Mouse (Mus musculus) T-helper 17 cell (primary cell): ENCODE measurements around the gene Slc26a11.

ENCODE experiments used
- in situ Hi-C, 2 experiments: fragments of 300-600 bp; cut with MboI, MseI; formaldehyde crosslinking; loops; 1 replicate in 1 of 2; 2 replicates in 1 of 2; pipeline ENCODE4 v1.15.1; 2025; ENCODE audit warnings: high pct_unique_total_duplicates in 2 of 2

Slc26a11 gene

GRCm38 (mm10) chr11:119359089-119359488 lies 3.7 kb downstream of the Slc26a11 start:
- in situ Hi-C loops: no loop called here

- in situ Hi-C loops: no loop called here
Observed at GRCm38 (mm10) chr11:119362769-119363533, 7.6 kb downstream of the Slc26a11 start.

DNA sequence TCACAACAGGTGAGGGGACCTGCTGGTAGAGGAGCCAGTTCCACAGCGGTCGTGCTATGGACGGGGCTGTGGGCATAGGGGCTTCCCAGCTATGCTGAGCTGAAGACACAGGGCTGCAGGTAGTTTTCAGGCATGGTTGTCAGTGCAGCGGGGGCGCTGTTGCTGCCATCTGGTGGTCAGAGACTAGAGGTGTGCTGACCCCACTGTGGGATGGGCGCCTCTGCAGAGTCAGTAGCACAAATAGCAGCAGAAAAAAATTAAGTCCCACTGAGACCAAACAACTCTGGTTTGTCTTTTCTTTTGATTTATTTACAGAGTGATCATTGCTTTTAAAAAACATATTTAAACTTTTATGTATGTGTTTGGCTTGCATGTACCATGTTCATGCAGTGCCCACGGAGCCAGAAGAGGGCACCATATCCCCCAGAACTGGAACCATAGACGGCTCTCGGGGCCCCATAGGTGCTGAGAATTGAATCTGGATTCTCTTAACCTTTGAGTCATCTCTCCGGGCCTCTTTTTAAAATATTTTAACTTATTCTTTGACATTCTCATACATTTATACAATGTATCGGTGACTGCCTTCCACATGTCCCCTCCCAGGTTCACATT lies 8.3 kb downstream of the Slc26a11 start:
- in situ Hi-C loops: no loop called here

DNA sequence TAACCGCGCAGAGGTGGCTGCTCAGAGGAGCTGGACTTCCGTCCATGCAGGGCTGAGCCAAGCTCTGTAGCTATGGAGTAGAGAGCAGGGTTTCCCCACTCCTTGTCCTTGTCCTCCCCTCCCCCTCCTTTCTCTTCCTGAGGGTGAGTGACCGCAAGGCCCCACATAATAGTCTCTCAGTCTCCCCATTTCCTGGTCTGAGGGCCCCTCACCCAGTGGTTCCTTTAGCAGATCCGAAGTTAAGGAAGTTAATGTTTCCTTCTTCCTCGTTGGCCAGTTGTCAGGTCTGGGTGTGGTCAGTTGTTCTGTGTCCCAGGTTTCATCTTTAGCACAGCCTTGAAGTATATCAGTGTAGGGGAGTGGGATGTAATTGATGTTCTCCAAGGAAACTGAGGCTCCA lies 20.1 kb downstream of the Slc26a11 start:
- in situ Hi-C loops: no loop called here

DNA sequence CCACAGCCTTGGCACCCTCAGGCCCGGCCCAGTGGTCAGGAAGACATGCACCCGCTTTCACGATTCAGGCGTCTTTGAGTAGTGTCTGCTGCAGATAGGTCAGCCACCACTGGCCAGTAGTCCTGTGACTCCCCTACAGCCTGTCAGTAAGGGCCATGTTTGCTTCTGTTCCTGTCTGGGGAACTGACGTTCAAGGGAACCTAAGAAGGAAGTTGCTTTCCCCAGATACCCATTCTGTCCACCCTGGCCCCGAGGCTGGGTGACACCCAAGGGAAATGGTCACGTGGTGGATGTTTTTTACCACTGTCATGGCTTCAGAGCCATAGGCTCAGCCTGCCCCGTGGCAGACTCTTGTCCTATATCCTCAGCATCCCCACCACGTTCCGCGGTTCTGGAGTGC lies 22.0 kb downstream of the Slc26a11 start:
- in situ Hi-C loops: no loop called here

GRCm38 (mm10) chr11:119378551-119378950 lies 23.2 kb downstream of the Slc26a11 start:
- in situ Hi-C loops: no loop called here

- in situ Hi-C loops: no loop called here
Observed at GRCm38 (mm10) chr11:119381631-119382337, 26.4 kb downstream of the Slc26a11 start.

DNA sequence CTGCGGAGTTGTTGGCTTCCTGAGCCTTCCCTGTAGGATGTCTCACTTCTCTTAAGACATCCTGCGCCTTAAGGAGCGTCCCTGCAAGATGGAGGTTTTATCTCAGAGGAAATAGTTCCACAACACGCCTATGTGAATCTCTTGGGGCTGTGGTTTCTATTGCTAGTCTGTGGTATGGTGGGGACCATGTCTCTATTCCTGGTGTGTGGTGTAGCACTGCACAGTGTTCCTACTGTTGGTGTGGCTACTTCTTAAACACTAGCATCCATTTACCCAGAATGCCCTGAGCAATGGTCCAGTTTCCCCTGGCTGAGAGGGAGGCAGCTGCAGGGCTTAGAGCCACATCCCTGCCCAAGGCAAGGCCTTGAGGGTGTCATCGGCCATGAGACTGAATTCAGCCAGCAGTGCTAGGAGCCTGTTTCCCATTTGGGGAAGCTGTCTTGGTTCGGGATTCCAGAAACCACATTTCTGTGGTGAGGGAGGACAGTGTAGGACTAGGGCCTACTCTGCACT lies 27.0 kb downstream of the Slc26a11 start:
- in situ Hi-C loops: no loop called here

DNA sequence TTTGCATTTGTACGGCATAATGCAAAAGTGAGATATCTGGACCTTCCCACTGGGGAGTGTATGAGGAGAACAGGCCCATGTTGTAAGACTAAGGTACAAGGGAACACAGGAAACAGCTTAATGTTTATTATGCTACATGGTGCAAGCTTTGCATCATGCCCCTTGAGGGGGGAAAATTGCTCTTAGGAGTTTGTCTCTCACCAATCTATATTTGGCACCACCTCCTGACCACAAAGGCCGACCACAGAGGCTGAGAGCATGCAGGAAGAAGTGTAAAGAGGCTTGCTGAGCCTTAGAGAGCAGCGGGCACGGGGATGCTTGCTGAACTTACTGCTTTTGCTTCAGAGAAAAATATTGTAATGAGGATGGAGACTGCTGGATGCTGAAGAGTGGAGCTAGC lies 29.5 kb downstream of the Slc26a11 start:
- in situ Hi-C loops: loop anchor here in 1 of 2 experiments (5.0 kb wide), 1 partner anchor 63 kb away; no protein-coding TSS in a partner anchor

DNA sequence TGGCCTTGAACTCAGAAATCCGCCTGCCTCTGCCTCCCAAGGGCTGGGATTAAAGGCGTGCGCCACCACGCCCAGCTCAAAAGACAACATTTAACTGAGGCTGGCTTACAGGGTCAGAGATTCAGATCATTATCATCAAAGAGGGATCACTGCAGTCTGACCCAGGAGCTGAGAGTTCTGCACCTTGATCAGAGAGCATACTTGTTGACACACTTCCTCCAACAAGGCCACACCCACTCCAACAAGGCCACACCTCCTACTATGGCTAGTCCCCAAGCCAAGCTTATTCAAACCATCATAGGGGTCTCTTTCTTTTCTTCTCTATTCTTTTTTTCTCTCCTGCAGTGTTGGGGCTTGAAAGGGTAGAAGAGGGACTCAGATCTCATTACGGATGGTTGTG lies 30.9 kb downstream of the Slc26a11 start:
- in situ Hi-C loops: loop anchor here in 1 of 2 experiments (5.0 kb wide), 1 partner anchor 64 kb away; no protein-coding TSS in a partner anchor

- in situ Hi-C loops: loop anchor here in 1 of 2 experiments (5.0 kb wide), 1 partner anchor 65 kb away; no protein-coding TSS in a partner anchor
Observed at GRCm38 (mm10) chr11:119387273-119387672, 31.9 kb downstream of the Slc26a11 start.

DNA sequence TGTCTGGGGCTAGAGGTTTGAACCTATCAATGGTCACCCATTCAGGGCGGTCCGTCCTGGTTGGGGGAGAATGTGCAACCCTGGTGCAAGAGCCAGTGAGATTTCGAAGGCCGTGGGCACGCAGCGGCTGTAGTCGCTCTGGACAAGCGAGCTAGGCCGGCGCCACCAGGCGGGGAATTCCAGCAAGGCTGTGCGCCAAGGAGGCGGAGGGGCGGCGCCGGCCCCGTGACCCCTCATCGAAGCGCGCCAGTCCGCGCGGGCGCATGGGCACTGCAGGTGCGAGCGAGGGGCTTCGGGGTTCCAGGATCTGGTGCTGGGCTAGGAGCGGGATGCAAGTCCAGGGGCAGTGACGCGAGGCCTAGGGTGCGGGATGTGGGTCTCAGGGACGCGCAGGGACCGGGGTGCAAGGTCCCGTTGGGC lies 34.5 kb downstream of the Slc26a11 start:
- in situ Hi-C loops: loop anchor here in 1 of 2 experiments (5.0 kb wide), 1 partner anchor 68 kb away; no protein-coding TSS in a partner anchor

- in situ Hi-C loops: no loop called here
Observed at GRCm38 (mm10) chr11:119390271-119391231, 35.2 kb downstream of the Slc26a11 start.

DNA sequence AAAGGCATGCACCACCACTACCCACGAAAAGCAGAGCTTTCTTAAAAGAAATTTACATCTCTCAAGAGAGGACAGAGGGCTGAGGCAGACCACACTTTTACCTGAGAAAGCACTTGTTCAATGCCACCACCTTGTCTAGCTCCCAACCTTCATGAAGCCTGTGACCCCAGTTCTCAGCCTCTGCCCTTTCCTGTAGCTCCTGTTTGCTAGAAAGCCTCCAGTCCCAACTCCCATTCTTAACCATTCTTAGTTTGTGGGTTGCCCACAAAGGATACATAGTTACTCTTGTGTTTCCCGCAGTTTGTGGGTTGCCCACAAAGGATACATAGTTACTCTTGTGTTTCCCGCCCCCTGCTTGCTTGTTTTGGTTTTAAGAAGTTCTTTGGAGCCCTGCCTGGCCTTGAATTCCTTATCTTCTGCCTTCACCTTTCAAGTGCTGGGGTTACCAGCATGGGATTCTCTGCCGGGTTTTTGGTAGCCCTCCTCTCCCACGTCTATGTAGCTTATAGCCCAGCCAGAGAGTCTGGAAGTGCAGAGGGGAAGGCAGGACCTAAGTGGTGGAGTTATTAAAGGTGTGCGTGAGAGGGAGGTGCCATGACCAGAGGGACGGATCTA lies 36.1 kb downstream of the Slc26a11 start:
- in situ Hi-C loops: no loop called here

- in situ Hi-C loops: no loop called here
Observed at GRCm38 (mm10) chr11:119392001-119392614, 36.8 kb downstream of the Slc26a11 start.

GRCm38 (mm10) chr11:119392800-119393482 lies 37.6 kb downstream of the Slc26a11 start, which contains the start of gene Rnf213:
TSS of gene Rnf213 (plus strand) at chr11:119393100.
- in situ Hi-C loops: no loop called here

GRCm38 (mm10) chr11:119393483-119393804 lies 38.1 kb downstream of the Slc26a11 start:
- in situ Hi-C loops: no loop called here

- in situ Hi-C loops: no loop called here
Observed at GRCm38 (mm10) chr11:119394210-119394609, 38.9 kb downstream of the Slc26a11 start.

- in situ Hi-C loops: no loop called here
Observed at GRCm38 (mm10) chr11:119395394-119395793, 40.0 kb downstream of the Slc26a11 start.
